Mouse (Mus musculus) CH12.LX (cell line): ENCODE data around the gene Dnajb9. TPM values are rescaled to one million over a fixed set of nuclear protein-coding genes. Genes with fewer than 3 reads are reported as not detected.
A peak's percentile ranks its signal among the peaks of the same experiment; 100 is the strongest.

ENCODE experiments used
- DNase-seq: peaks from one replicate; pipeline ENCODE4 v3.0.0-alpha.2; 2013; ENCODE audit errors: extremely low read depth
- H3K27ac ChIP-seq: 2 replicates; pipeline ENCODE4 v1.5.1; 2012; ENCODE audit warnings: low read depth, mild to moderate bottlenecking, control low read depth, moderate library complexity; ENCODE audit not compliant: insufficient read depth
- H3K27me3 ChIP-seq: replicated peaks from 2 replicates; pipeline ENCODE3; 2012; ENCODE audit warnings: inconsistent platforms
- H3K36me3 ChIP-seq, 2 experiments: replicated peaks in 1 of 2; 2 replicates each; pipeline versions ENCODE3 to v1.6.1; 2012; ENCODE audit warnings: inconsistent platforms in 1 of 2, low read length in 1 of 2, mild to moderate bottlenecking in 1 of 2, mixed read lengths in 1 of 2, moderate library complexity in 1 of 2; ENCODE audit not compliant: control insufficient read depth in 1 of 2, insufficient read depth in 1 of 2
- H3K4me1 ChIP-seq, 2 experiments: 2 replicates each; pipeline ENCODE4 v1.6.1; 2012; ENCODE audit warnings: inconsistent platforms in 1 of 2, moderate library complexity in 1 of 2; ENCODE audit not compliant: insufficient read depth in 2 of 2, control insufficient read depth in 1 of 2
- H3K4me2 ChIP-seq: 2 replicates; pipeline ENCODE4 v1.6.1; 2012; ENCODE audit warnings: low read depth, mild to moderate bottlenecking, control low read depth; ENCODE audit not compliant: poor library complexity, insufficient read depth, severe bottlenecking
- H3K4me3 ChIP-seq, 3 experiments: fragments of 150-350 bp in 1 of 3; sonication (generic) in 1 of 3; replicated peaks in 1 of 3; 2 replicates each; pipeline versions ENCODE3 to v1.5.1; 2011 to 2012; ENCODE audit warnings: low read depth in 2 of 3, low read length in 2 of 3, mild to moderate bottlenecking in 2 of 3, moderate library complexity in 2 of 3, control low read depth in 1 of 3, improper control_type of control experiment in 1 of 3, inconsistent platforms in 1 of 3, mixed read lengths in 1 of 3; ENCODE audit not compliant: poor library complexity in 1 of 3
- H3K79me2 ChIP-seq: replicated peaks from 2 replicates; pipeline ENCODE4 v1.6.1; 2012; ENCODE audit warnings: mild to moderate bottlenecking, moderate library complexity; ENCODE audit not compliant: control insufficient read depth, poor library complexity, insufficient read depth, severe bottlenecking; ENCODE audit errors: extremely low read depth
- H3K9ac ChIP-seq: 2 replicates; pipeline ENCODE4 v1.6.1; 2012; ENCODE audit warnings: low read depth, mild to moderate bottlenecking, control low read depth, moderate library complexity; ENCODE audit not compliant: insufficient read depth
- H3K9me3 ChIP-seq: replicated peaks from 2 replicates; pipeline ENCODE3; 2012; ENCODE audit warnings: low read length, inconsistent platforms, mixed read lengths
- BHLHE40 ChIP-seq: IDR thresholded peaks from 2 replicates; pipeline ENCODE4 v1.6.1; 2011; ENCODE audit warnings: mild to moderate bottlenecking, low read depth, low read length, improper control_type of control experiment
- CHD1 ChIP-seq: IDR thresholded peaks from 2 replicates; pipeline ENCODE4 v1.6.1; 2012; ENCODE audit warnings: low read depth, low read length, improper control_type of control experiment, inconsistent platforms
- CHD2 ChIP-seq: IDR thresholded peaks from 2 replicates; pipeline ENCODE4 v1.6.1; 2011; ENCODE audit warnings: low read length, improper control_type of control experiment
- CTCF ChIP-seq, 2 experiments: IDR thresholded peaks in 1 of 2; conservative IDR thresholded peaks in 1 of 2; 2 replicates each; pipeline ENCODE4 v1.5.1; 2011 to 2012; ENCODE audit warnings: low read depth in 2 of 2, low read length in 2 of 2, improper control_type of control experiment in 1 of 2, inconsistent platforms in 1 of 2, mild to moderate bottlenecking in 1 of 2, moderate library complexity in 1 of 2
- E2F4 ChIP-seq: IDR thresholded peaks from 2 replicates; pipeline ENCODE4 v1.6.1; 2011; ENCODE audit warnings: low read depth, low read length, improper control_type of control experiment; ENCODE audit not compliant: insufficient replicate concordance
- ELF1 ChIP-seq: IDR thresholded peaks from 2 replicates; pipeline ENCODE4 v1.6.1; 2014; ENCODE audit warnings: low read depth, mild to moderate bottlenecking, inconsistent platforms, low read length, improper control_type of control experiment
- EP300 ChIP-seq: IDR thresholded peaks from 2 replicates; pipeline ENCODE4 v1.6.1; 2011; ENCODE audit warnings: low read length, improper control_type of control experiment
- ETS1 ChIP-seq: conservative IDR thresholded peaks from 2 replicates; pipeline ENCODE4 v1.6.1; 2012; ENCODE audit warnings: low read depth, mild to moderate bottlenecking, inconsistent platforms, low read length, improper control_type of control experiment, moderate library complexity
- GABPA ChIP-seq: IDR thresholded peaks from 2 replicates; pipeline ENCODE4 v1.6.1; 2012; ENCODE audit warnings: low read depth, low read length, improper control_type of control experiment, inconsistent platforms; ENCODE audit not compliant: insufficient replicate concordance
- HCFC1 ChIP-seq: IDR thresholded peaks from 2 replicates; pipeline ENCODE4 v1.6.1; 2012; ENCODE audit warnings: low read depth, mild to moderate bottlenecking, inconsistent platforms, low read length, improper control_type of control experiment
- IRF4 ChIP-seq: IDR thresholded peaks from 2 replicates; pipeline ENCODE4 v1.6.1; 2014; ENCODE audit warnings: low read depth, mild to moderate bottlenecking, inconsistent platforms, low read length, improper control_type of control experiment
- JUN ChIP-seq: IDR thresholded peaks from 2 replicates; pipeline ENCODE4 v1.6.1; 2011; ENCODE audit warnings: low read depth, mild to moderate bottlenecking, low read length, improper control_type of control experiment, moderate library complexity; ENCODE audit not compliant: insufficient read depth
- JUND ChIP-seq: conservative IDR thresholded peaks from 2 replicates; pipeline ENCODE4 v1.6.1; 2011; ENCODE audit warnings: low read depth, low read length, improper control_type of control experiment
- KAT2A ChIP-seq: IDR thresholded peaks from 2 replicates; pipeline ENCODE4 v1.6.1; 2012; ENCODE audit warnings: low read length, improper control_type of control experiment, inconsistent platforms; ENCODE audit not compliant: insufficient replicate concordance
- MAFK ChIP-seq: IDR thresholded peaks from 2 replicates; pipeline ENCODE4 v1.6.1; 2011; ENCODE audit warnings: low read length, improper control_type of control experiment; ENCODE audit not compliant: insufficient replicate concordance
- MAX ChIP-seq: IDR thresholded peaks from 2 replicates; pipeline ENCODE4 v1.6.1; 2011; ENCODE audit warnings: low read length, improper control_type of control experiment
- MAZ ChIP-seq: IDR thresholded peaks from 2 replicates; pipeline ENCODE4 v1.6.1; 2012; ENCODE audit warnings: low read depth, mild to moderate bottlenecking, inconsistent platforms, low read length, improper control_type of control experiment, moderate library complexity
- MEF2A ChIP-seq: IDR thresholded peaks from 2 replicates; pipeline ENCODE4 v1.6.1; 2014; ENCODE audit warnings: low read depth, mild to moderate bottlenecking, inconsistent platforms, low read length, improper control_type of control experiment, borderline replicate concordance
- MXI1 ChIP-seq: IDR thresholded peaks from 2 replicates; pipeline ENCODE4 v1.6.1; 2011; ENCODE audit warnings: mild to moderate bottlenecking, low read depth, low read length, improper control_type of control experiment
- MYC ChIP-seq: IDR thresholded peaks from 2 replicates; pipeline ENCODE4 v1.6.1; 2011; ENCODE audit warnings: low read depth, mild to moderate bottlenecking, improper control_type of control experiment, low read length
- NELFE ChIP-seq: IDR thresholded peaks from 2 replicates; pipeline ENCODE4 v1.6.1; 2011; ENCODE audit warnings: low read depth, low read length, improper control_type of control experiment
- NRF1 ChIP-seq: IDR thresholded peaks from 2 replicates; pipeline ENCODE4 v1.6.1; 2014; ENCODE audit warnings: low read depth, mild to moderate bottlenecking, inconsistent platforms, low read length, improper control_type of control experiment, moderate library complexity
- PAX5 ChIP-seq: IDR thresholded peaks from 2 replicates; pipeline ENCODE4 v1.6.1; 2012; ENCODE audit warnings: low read length, inconsistent platforms, mixed read lengths
- POLR2A ChIP-seq: IDR thresholded peaks from 2 replicates; pipeline ENCODE4 v1.6.1; 2011; ENCODE audit warnings: low read depth, mild to moderate bottlenecking, improper control_type of control experiment, low read length
- POLR2AphosphoS2 ChIP-seq: IDR thresholded peaks from 2 replicates; pipeline ENCODE4 v1.6.1; 2011; ENCODE audit warnings: low read depth, low read length, improper control_type of control experiment
- RAD21 ChIP-seq: IDR thresholded peaks from 2 replicates; pipeline ENCODE4 v1.6.1; 2011; ENCODE audit warnings: low read depth, mild to moderate bottlenecking, low read length, improper control_type of control experiment, moderate library complexity
- RCOR1 ChIP-seq: conservative IDR thresholded peaks from 2 replicates; pipeline ENCODE4 v1.6.1; 2012; ENCODE audit warnings: low read depth, mild to moderate bottlenecking, inconsistent platforms, low read length, improper control_type of control experiment
- SIN3A ChIP-seq: IDR thresholded peaks from 2 replicates; pipeline ENCODE4 v1.6.1; 2012; ENCODE audit warnings: low read length, improper control_type of control experiment, inconsistent platforms
- SMC3 ChIP-seq: IDR thresholded peaks from 2 replicates; pipeline ENCODE4 v1.6.1; 2011; ENCODE audit warnings: low read depth, low read length, improper control_type of control experiment
- TBP ChIP-seq: conservative IDR thresholded peaks from 2 replicates; pipeline ENCODE4 v1.6.1; 2011; ENCODE audit warnings: low read depth, low read length, improper control_type of control experiment
- TCF12 ChIP-seq: IDR thresholded peaks from 2 replicates; pipeline ENCODE4 v1.6.1; 2014; ENCODE audit warnings: low read depth, mild to moderate bottlenecking, inconsistent platforms, low read length, improper control_type of control experiment
- UBTF ChIP-seq: IDR thresholded peaks from 2 replicates; pipeline ENCODE4 v1.6.1; 2012; ENCODE audit warnings: low read depth, mild to moderate bottlenecking, inconsistent platforms, low read length, improper control_type of control experiment, moderate library complexity
- USF1 ChIP-seq: IDR thresholded peaks from 2 replicates; pipeline ENCODE4 v1.6.1; 2014; ENCODE audit warnings: low read depth, mild to moderate bottlenecking, inconsistent platforms, low read length, improper control_type of control experiment
- USF2 ChIP-seq: conservative IDR thresholded peaks from 2 replicates; pipeline ENCODE4 v1.6.1; 2011; ENCODE audit warnings: low read depth, low read length, improper control_type of control experiment
- ZC3H11A ChIP-seq: IDR thresholded peaks from 2 replicates; pipeline ENCODE4 v1.6.1; 2012; ENCODE audit warnings: low read depth, mild to moderate bottlenecking, inconsistent platforms, low read length, improper control_type of control experiment
- ZKSCAN1 ChIP-seq: IDR thresholded peaks from 2 replicates; pipeline ENCODE4 v1.6.1; 2012; ENCODE audit warnings: low read depth, inconsistent platforms, low read length, improper control_type of control experiment, borderline replicate concordance
- ZMIZ1 ChIP-seq: IDR thresholded peaks from 2 replicates; pipeline ENCODE4 v1.6.1; 2012; ENCODE audit warnings: low read depth, mild to moderate bottlenecking, inconsistent platforms, low read length, improper control_type of control experiment
- ZNF384 ChIP-seq: IDR thresholded peaks from 2 replicates; pipeline ENCODE4 v1.6.1; 2012; ENCODE audit warnings: low read depth, low read length, improper control_type of control experiment, inconsistent platforms
- dilution Hi-C: fragments of 300-500 bp; cut with MboI; formaldehyde crosslinking; loops from 2 replicates; pipeline ENCODE4 v1.14.3; 2020; ENCODE audit warnings: low sequenced_read_pairs; ENCODE audit not compliant: extremely low pct_unique_long_range_greater_than_20kb, extremely low pct_ligation_motif_present
- in situ Hi-C: fragments of 300-500 bp; cut with MboI; formaldehyde crosslinking; loops from 3 replicates; pipeline ENCODE4 v1.14.3; 2019; ENCODE audit warnings: low sequenced_read_pairs, low pct_ligation_motif_present, low pct_unique_long_range_greater_than_20kb, mixed read lengths
- polyA plus RNA-seq: library from polyadenylated mRNA; unstranded; fragments of >175 nt; gene quantifications from 2 replicates; pipeline ENCODE4 v1.2.1, GENCODE M21; 2012; ENCODE audit warnings: low read depth; ENCODE audit not compliant: insufficient read length
- total RNA-seq, 2 experiments: library from RNA; depleted of rRNA; stranded (reverse); fragments of 300-350 nt in 1 of 2; fragments of >200 nt in 1 of 2; gene quantifications; 2 replicates each; pipeline ENCODE4 v1.2.3; 2012 to 2014

The Dnajb9 gene
- total and polyA plus RNA-seq, 3 experiments, result 3.6 to 21.4 (median 15.0) TPM

DNA sequence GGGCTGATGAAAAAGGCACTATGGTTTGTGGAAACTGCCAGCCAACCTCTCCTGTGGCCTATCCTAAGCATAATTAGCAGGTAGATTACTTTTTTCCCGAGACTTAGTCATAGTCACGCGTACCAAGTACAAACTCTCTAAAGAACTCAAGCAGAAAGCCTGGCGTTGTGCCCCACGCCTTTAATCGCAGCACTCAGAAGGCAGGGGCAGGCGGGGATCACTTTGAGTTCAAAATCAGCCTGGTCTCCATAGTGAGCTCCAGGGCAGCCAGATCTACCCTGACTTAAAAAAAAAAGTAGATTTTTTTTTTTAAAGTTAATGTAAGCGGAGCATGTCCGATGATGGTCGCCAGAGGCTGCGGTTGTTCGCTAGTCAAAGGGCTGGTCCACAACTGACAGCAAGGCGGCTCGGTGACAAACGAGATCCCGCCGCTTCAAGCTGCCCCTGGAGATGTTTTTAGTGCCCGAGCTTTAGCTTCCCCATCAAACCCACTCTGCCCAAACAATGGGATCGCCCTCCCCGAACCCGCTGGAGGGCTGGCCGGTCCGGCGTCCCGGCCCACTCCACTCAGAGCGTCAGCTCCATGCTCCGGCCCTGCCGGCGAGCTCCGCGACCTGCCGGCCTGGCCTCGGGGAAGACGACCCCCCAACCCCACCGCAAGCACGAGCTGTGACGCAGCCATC is 844 bp downstream of the Dnajb9 start:
- peak; percentile 43 for DNase-seq
- H3K36me3 ChIP-seq, result peaks cover 7 to 11% of the 10 kb centered on the region in 2 experiments
- H3K9me3 ChIP-seq, result no peaks in the 10 kb centered on the region
- H3K4me2 ChIP-seq, result peak overlapping the region; percentile 68
- H3K4me3 ChIP-seq, result peak overlapping the region; percentile 50 to 99 (median 98)
- H3K27me3 ChIP-seq, result no peaks in the 10 kb centered on the region
- H3K79me2 ChIP-seq, result peaks cover 18% of the 10 kb centered on the region
- in situ Hi-C loops, result no loop called here
- peak overlapping the region; percentile 92 for H3K9ac ChIP-seq
- TF ChIP-seq E2F4, result no peak
- no peak for TF ChIP-seq JUN
- TF ChIP-seq EP300, result no peak
- 0 out of 2 replicates have a peak, but pooled peaks have one; percentile 51 for TF ChIP-seq MAZ
- TF ChIP-seq PAX5, result no peak
- TF ChIP-seq HCFC1, result no peak
- TF ChIP-seq MAFK, result no peak
- no peak for TF ChIP-seq GABPA
- TF ChIP-seq RAD21, result peak; percentile 14
- TF ChIP-seq MXI1, result no peak; the same call in none of the 2 replicates
- TF ChIP-seq UBTF, result peak; percentile 23; the same call in 1 of the 2 replicates
- peak; percentile 80 for TF ChIP-seq ZNF384
- no peak for TF ChIP-seq RCOR1
- no peak for TF ChIP-seq BHLHE40
- no peak for TF ChIP-seq ZMIZ1
- TF ChIP-seq MYC, result no peak
- TF ChIP-seq USF2, result no peak
- no peak for TF ChIP-seq CTCF (conservative IDR thresholded peaks at IDR 0.05 in 1 of 2, IDR thresholded peaks at IDR 0.05 in 1 of 2; ENCODE audit: low read depth in 2 of 2, low read length in 2 of 2)
- no peak for TF ChIP-seq ZC3H11A
- TF ChIP-seq ELF1, result no peak
- TF ChIP-seq CHD1, result 0 out of 2 replicates have a peak, but pooled peaks have one; percentile 38
- no peak for TF ChIP-seq POLR2A
- no peak for TF ChIP-seq POLR2AphosphoS2
- TF ChIP-seq JUND, result no peak
- TF ChIP-seq CHD2, result no peak
- TF ChIP-seq MEF2A, result no peak
- no peak for TF ChIP-seq SIN3A
- TF ChIP-seq IRF4, result no peak
- TF ChIP-seq ETS1, result no peak
- peak; percentile 6; the same call in 1 of the 2 replicates for TF ChIP-seq SMC3
- no peak for TF ChIP-seq TBP
- TF ChIP-seq TCF12, result no peak
- no peak for TF ChIP-seq KAT2A
- TF ChIP-seq USF1, result no peak
- no peak for TF ChIP-seq NRF1
- no peak for TF ChIP-seq NELFE
- TF ChIP-seq MAX, result no peak
- TF ChIP-seq ZKSCAN1, result no peak
- H3K27ac ChIP-seq, result peak overlapping the region; percentile 54
- H3K4me1 ChIP-seq, result peaks cover 5 to 19% of the 10 kb centered on the region in 2 experiments; a peak in 3 of 4 replicates
- dilution Hi-C loops, result no loop called here
